Mouse (Mus musculus) urinary bladder, adult 18-20 months (tissue): ENCODE results near the gene Magi1.

Experiments
- DNase-seq, 2 experiments: peaks; one replicate each; pipeline ENCODE4 v3.0.0; 2022; ENCODE audit warnings: low spot score in 2 of 2, mixed read lengths in 2 of 2

The Magi1 gene

DNA sequence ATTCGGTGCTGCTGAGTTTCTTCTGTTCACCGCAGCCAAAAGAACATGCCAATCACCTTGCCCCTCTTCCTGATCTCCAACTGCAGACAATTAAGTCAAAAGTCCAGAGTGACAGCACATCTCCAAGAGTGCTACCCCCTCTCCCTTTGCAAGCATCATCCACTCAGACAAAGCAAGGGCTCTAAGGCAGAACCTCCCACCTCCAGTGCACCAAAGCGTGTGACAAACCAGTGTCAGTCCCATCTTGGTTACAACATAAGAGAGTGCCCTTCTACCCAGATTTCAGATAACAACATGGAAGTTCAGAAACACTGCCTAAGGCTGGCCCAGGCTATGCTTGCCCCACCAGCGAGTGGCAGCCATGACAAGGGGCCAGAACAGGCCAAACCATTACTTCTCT is 554.9 kb downstream of the Magi1 start:
- DNase-seq: no peak

DNA sequence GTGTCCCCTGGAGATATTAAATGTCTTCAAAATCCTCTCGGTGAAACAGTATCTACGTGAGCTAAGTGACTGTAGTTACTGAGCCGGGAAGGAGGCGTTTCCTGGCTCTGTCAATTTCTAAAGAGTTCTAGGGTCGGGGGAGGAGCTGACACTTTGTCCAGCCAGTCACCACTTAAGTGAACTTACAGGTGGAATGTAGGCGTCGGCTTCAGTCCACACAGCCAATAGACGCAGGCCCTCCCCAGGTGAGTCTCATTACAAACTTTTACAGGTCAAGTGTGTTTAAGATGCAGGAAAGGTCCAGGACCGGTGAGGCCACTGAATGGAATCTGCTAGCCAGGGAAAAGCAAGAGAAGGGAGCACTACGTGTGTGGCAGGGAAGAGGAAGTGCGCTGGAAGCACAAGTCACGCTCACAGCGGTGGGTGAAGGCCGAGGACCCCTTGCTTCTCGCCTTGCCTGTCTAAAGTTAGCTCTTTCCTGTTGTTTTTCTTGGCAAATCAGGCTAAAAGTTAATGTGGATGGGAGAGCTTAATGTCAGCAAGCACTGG is 556.0 kb downstream of the Magi1 start:
- DNase-seq: no peak

DNA sequence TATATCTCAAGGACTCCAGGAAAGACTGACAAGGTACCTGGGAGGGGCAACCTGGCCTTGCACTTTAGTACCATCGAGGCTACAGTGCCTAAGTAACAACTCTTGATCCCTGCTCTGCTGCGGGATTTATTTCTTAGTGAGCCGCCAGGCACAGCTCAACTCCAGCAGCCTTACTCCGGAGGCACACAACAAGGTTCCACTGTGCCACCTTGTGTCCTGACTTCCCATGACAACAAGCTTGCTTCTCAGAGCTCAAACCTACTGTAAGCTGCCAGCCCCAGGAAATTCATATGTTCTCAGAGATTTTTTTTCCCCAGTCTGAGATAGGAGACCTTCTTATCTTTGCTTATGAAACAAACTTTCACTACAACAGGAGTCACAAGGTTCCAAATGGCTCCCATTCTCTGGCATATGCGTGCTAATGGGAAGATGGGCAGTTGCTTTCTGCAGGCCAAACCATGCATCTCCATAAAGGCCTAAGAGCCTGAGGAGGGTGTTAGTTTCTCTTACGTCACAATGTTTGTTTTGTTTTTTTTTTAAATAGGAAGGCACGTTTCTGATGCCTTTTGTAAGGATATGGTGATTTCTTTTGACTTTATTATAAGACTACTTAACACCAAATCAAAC is 556.8 kb downstream of the Magi1 start:
- no peak for DNase-seq

DNA sequence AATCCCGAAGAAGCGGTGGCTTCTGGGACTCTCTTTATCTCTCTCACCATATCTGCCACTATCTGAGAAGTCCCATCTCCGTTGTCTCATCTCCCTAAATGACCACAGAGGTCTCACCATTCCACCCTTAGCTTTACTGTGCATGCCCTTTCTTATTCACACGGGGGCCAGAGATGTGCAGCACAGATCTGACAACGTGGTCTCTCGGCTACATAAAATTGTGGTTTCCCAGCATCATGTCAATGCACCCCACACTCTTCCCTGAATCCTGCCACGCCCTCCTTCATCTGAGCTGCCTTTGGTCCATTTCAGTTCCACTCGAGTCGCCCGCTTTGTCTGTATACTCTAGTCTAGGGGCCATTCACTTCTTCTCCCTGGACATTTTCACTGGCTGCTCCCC is 557.6 kb downstream of the Magi1 start:
- no peak for DNase-seq

DNA sequence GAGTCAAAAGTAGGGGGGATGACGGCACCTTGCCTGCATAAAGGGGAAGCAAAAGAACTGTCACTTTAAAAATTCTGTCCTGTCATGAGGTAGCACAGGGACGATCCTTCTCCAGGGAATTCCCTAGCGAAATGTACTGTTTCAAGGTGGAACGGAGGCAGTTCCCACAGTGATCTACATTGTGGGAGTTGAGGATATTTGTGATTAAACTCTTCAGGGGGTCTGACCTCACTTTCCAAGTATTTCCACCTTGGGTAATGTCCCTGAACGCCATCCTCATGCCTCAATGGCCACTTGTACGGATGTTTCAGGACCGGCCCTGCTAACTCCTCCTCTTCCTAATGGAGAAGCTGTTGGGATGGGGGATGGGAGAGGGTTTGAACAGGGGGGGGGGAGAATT is 559.0 kb downstream of the Magi1 start:
- DNase-seq: no peak

DNA sequence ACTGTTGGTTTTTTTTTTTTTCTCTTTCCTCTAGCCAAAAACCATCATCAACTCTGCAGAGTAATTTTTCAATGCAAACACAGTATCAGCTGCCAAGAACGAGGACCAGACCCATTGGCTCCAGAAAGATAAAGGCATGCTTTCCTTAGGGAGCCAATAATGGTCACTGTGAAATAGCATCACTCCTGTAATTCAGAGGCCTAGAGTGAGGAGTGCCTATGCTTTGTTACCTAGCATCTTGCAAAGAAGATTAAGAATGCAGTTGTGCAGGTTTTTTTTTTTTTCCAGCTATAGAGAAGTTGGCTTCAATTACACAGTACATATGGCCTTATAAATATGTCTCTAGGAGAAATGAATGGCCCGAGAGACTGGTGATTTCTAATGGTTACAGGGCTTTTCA is 560.5 kb downstream of the Magi1 start:
- no peak for DNase-seq

DNA sequence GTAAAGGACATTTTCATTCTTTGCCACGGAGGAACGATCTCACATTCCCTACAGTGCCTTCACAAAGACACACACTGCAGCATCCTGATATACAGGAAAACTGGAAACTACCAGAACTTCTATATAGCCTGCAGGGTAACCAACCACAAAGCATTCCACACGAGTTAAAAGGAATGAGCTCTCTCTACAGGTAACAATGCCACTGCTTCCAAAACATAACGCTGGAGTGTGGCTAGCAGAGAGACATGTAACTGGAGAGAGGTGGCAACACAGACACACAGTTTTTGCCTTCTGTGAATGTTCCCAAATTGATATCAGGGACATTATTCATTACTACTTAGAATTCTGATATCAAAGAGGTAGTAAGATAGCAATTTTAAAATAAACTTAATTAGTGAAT is 564.2 kb downstream of the Magi1 start:
- no peak for DNase-seq

DNA sequence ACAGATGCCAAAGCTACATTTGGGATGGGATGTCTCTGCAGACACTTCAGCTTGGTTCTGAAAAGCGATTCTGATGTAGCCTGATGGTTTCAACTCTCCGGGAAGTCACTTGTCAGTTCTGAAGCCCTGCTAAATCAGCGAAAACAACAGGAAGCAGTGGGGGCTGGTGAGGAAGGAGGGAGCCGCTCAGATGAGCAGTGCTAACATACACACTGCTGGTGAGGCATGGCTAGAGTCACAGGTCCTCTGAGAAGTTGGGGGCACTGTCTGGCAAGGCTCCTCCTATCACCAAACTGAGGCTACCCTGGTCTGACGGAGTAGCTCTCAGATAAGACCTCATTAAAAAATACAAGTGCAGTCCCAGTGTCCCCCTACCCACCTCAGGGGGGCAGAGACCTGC is 565.3 kb downstream of the Magi1 start:
- DNase-seq: no peak

DNA sequence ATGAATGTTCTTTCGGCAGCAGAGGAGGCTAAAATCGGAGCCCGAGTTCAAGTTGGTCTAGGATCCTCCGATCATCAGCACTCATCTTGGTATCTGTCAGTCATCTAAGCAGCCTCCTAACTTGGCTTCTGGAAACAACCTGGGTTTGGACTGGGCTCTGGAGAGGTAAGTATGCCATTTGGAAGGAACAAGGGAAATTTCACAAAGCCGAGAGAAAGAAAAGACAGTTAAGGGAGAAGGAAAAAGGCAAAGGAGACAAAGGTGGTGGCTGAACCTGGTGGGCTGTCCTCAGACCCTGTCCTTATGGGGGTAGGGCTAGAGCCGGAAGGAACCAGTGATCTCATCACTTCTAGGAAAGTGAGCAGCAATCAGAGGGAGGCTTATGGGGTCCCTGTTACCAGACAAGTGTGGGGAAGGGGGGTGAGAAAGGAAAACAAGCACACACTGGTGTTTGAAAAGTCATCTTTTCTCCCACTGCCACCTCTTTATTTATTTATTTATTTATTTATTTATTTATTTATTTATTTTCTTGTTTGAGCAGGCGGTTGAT is 565.8 kb downstream of the Magi1 start:
- DNase-seq: no peak

DNA sequence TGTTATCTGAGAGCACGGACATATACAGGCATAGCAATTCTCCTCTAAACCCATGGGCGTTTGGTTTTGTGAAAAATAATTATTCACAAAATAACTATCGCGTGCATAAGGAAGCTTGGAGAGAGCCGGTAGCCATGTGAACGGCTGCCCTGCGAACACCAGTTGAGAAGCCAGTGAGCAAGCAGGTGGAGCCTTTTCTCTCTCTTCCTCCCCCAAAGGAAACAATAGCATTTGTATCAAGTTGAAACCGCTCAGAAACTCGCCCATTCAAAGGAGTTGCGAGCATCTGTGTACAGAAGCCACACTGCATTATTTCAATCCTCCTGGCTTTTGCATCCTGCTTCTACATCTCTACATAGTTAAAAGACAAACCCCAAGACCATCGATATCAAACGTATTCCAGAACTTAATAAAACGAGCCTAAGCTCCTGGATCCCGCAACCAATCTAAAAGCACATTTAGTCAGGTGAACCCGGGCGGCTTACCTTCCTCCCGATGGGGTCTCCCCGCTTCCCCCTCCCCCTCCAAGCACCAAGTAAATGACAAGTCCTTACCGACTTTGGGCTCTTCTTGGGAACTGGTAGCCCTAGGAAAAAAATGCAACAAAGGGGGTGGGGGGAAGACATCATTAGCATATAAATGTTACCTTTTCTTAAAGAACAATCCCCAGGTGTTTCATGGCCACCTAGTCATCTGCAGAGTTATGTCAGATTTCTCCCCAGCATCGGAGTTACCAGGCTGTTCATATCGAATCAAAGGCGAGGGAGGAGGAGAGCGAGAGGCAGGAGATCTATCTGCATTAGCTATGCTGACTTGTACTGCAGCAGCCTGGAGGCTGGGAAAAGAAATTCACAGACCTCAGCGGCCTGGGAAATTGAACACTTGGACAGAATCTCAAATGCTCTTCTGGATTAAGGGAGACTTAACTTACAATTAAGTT is 566.8 kb downstream of the Magi1 start:
- no peak for DNase-seq

DNA sequence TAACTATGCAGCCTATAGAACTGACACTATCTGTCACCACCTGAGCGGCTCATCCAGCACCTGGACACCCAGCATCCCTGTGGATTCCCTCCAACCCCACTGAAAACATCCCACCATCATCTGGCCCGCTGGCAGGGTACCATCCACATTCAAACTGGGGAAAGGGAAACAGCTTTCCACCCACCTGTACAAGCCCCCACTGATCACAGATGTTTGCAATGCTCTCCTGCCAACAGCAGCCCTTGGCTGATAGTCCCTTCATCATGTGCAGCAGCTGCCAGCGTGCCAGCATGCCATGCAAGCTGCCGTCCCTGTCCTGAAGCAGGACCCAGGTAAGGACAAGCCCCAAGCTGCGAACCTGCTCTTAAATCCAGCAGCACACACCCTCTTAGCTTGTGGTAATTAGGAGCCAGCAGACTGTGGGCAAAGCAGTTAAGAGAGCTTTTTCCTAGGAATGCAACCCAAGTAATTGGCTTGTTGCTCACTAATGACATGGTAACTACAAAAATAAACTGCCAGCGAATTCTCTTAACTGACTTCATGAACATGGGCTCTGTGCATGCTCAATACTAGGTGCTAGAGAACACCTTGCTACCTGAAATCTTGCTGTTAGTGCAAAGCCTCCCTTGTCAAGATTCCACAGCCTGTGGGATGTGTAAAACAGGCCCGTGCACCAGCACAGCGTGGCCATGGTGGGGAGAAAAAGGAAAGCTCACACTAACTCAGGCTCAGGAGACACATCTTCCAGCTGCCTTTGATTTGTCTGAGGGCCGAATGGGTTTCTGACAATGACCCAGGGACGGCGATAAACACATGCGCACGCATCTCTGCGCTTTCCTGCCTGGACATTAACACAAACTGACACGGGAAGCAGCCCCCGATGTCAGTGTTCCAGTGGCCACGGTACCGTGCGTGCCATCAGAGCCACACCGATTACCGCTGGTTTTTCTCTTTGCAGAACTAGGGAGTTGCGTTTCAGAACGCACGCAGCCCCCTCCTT is 568.2 kb downstream of the Magi1 start:
- DNase-seq: no peak

DNA sequence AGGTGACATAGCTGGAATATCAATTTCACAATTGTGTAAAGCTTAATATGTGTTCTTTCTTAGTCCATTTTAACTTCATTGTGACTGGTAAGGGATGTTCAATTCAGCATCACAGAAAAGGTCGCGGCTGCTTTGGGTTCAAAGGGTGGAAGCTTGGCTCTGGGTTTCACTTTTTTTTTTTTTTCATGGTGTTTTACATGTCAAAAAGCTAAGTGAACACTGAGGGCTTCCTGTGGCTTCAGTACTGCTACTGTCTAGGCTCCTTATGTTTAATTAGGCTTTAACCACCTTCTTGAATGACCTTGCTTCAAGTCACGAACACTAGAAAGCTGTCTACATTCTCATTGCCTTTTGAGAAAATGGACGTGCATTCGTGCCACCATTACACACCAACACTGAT is 579.4 kb downstream of the Magi1 start:
- no peak for DNase-seq

DNA sequence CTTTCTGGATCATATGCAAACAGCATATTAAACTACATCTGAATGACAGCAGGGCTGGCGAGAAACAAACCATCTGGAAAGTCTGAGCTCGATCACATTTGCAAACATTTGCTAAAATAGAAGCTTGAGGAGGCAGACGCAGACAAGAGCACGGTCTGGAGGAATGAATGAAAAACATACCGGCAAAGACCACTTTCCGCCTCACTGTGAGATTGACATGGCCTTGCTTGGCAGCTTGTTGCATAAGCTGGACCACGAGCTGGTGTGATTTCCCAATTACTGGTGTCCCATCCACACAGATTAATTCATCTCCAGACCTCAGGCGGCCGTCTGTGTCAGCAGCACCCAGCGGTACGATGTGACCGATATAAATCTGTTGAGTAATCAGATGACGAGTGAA is 584.3 kb downstream of the Magi1 start:
- no peak for DNase-seq

DNA sequence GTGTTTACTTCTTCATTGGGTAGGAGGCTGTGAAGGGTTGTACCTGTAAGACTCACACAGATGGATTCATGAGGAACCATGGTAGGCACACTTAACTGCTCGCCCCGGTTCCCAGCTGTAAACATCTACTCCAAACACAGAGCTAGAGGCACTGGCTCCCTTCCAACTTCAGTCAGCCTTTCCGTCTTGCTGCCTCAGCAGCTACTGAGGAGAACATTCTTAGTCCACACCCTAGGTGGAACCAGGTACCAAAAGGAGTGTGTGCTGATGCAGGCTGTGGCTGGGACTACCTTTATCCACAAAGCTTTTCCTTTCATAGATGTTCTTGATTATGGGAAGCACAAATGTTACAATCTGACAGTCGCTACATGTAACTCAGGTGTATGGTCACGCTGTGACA is 585.8 kb downstream of the Magi1 start:
- DNase-seq: no peak

DNA sequence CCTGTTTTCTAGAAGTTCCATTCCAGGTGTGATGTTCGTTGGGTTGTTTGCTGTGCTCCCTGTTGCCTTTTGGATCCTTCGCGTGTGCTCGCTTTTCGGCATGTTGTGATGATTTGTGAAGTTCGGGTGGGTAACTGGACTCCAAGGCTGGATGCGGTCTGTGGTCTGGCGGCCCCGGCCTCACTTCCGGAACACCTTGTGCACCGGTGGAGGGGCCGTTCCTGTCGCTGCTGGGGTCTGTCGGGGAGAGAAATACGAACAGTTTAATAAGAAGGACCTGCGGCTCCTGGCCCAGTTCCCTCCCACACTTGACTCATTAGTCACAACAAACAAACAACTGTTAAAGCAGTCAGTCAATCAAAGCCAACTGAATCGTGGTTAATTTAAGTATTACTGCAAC is 605.0 kb downstream of the Magi1 start:
- DNase-seq: no peak

DNA sequence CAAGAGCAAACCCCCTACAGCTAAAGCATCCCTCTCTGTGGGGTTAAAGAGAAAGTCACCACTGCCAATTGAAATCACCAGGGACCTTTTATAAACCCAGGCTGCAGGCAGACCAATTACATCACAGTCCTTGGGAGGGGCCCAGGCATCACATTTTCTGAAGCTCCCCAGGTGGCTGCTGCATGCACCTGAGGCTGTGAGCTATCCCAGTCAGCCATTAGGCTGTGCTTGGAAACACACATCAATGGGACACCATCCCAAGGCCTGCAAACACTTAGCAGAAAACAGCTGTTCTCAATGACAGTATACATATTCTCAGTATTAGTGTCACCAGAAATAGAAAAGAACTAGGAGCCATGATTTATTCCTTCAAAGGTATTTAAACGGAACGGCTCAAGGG is 617.0 kb downstream of the Magi1 start:
- no peak for DNase-seq

DNA sequence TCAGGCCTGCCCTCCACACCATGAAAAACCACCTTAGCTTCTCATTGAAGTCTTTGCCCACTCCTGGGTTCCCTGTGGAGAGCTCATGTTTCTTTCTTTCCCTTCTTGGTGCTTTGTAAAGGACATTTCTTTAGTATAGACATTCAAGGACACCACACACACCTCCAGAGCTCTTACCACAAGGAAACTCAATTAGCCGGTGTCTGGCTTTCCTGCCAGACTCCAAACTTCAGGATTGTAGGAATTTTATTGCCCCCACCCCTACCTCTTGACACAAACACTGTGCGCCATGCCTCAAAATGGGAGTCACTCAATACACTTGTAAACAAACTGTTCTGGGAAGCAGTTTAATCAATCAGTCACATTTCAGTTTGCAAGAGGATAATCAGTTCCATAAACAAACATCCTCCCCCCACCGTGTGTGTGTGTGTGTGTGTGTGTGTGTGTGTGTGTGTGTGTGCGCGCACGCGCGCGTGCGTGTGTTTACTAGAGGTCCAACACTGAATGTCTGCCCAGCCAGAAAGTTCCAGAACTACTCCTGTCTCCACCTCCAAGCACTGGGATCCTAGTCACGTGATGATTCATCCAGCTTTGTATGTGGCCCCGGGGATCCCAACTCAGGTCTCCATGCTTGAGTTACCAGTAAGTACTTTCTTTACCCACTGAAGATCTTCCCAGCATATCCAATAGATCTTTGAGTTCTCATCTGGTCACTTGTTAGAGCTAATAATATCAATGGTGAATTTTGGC is 618.5 kb downstream of the Magi1 start:
- DNase-seq: no peak

DNA sequence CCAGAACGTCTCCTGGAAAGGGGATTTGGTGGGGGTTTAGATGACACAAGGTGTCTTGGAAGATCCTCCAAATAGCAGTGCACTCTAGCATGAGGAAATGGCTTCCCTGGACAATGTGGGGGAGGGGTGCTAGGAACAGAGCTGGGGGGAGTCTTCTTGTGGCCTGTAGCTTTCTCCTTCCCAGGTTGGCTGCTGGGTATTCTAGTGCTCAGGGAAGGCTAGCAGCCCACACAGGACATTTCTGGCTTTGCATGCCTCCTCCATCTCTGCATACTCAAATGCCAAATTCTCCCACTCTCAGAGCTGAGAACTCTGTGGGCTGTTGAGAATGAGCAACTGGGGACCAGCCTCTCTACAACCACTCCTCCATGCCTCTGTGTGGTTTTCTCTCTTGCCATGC is 622.6 kb downstream of the Magi1 start:
- DNase-seq: no peak

DNA sequence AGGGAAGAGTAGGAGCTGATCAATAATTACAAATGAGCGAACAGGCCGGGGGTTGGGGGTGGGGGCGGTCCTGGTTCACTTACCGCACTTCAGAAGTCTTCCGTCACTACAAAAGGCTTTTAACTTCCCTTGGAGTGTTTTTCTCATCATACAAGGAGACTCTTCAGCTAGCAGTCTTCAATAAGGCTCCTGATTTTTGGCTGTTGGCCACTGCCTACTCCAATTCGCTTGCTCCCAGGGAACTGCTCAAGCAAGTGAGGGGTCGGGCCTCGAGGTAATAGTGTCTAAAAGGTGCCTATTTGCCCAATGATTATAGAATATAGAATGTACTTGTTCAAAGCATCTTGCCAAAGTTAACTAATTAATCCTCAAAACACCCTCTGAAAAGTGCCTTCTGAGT is 624.2 kb downstream of the Magi1 start:
- no peak for DNase-seq

DNA sequence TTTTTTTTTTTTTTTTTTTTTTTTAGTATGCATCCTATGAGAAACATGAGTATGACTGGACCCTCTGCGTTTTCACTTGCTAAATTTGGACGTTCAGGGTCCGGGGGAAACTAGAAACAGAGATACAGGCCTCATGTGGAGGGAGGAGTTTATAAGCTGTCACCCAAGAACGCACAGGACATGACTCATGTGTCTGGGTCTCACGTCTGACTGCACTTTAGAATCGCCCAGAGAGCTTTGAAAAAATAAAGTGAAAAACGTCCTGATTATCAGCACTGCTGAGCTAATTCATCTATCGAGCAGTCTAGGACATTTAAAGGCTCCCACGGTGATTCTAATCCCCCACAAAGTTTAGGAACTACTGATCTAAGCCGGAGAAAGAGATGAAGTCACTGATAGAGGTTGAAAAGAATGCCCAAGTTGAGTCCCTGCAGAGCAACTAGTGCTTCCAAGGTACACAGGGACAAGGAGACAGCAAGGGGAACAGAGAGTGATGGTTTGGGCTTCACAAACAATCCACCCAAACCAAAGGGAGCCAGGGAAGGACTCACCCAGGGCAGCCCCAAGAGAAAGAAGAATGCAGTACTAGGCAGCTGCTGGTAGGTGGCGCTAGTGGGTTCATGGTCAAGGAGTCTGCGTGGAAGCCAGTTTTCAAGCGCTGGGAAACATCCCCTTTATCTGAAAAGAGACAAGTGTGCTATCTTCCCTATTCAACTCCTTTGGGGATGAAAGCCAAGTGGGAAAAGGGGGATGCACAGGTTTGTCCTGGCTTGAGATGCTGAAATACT is 626.3 kb downstream of the Magi1 start:
- peak; percentile 31 to 55 for DNase-seq
